Mouse (Mus musculus): ENCODE data around the gene Eif1.
"Not testable (repeated sequence)": the region's sequence is repeated elsewhere in the genome, so short reads cannot be mapped to it uniquely, and the experiment has no call there.

Eif1 gene

GRCm38 (mm10) chr11:100319492-100320171 is at the start of gene Eif1:
Gene Eif1 (plus strand): TSS chr11:100319885.
- peak; percentile 95 for DNase-seq (ENCODE audit: extremely low read depth, low read depth)

- no peak for DNase-seq (ENCODE audit: extremely low read depth, low read depth)
Observed at GRCm38 (mm10) chr11:100271878-100272277, 47.8 kb upstream of the Eif1 start.

GRCm38 (mm10) chr11:100274719-100275118 is 45.0 kb upstream of the Eif1 start:
- DNase-seq (ENCODE audit: extremely low read depth, low read depth): no peak

GRCm38 (mm10) chr11:100275466-100275865 is 44.2 kb upstream of the Eif1 start:
- no peak for DNase-seq (ENCODE audit: extremely low read depth, low read depth)

GRCm38 (mm10) chr11:100277726-100278480 is 41.8 kb upstream of the Eif1 start:
- no peak for DNase-seq (ENCODE audit: extremely low read depth, low read depth)

- DNase-seq (ENCODE audit: extremely low read depth, low read depth): no peak
Observed at GRCm38 (mm10) chr11:100278759-100279158, 40.9 kb upstream of the Eif1 start.

- peak; percentile 36 for DNase-seq (ENCODE audit: extremely low read depth, low read depth)
Observed at GRCm38 (mm10) chr11:100281596-100282544, 37.8 kb upstream of the Eif1 start.

- DNase-seq (ENCODE audit: extremely low read depth, low read depth): peak; percentile 22
Observed at GRCm38 (mm10) chr11:100282549-100282948, 37.1 kb upstream of the Eif1 start.

GRCm38 (mm10) chr11:100284988-100285387 is 34.7 kb upstream of the Eif1 start:
- DNase-seq (ENCODE audit: extremely low read depth, low read depth): no peak

GRCm38 (mm10) chr11:100287024-100287423 is 32.7 kb upstream of the Eif1 start:
- no peak for DNase-seq (ENCODE audit: extremely low read depth, low read depth)

GRCm38 (mm10) chr11:100288942-100289341 is 30.7 kb upstream of the Eif1 start:
- DNase-seq (ENCODE audit: extremely low read depth, low read depth): no peak

GRCm38 (mm10) chr11:100290235-100290634 is 29.4 kb upstream of the Eif1 start:
- DNase-seq (ENCODE audit: extremely low read depth, low read depth): no peak

- no peak for DNase-seq (ENCODE audit: extremely low read depth, low read depth)
Observed at GRCm38 (mm10) chr11:100292884-100293283, 26.8 kb upstream of the Eif1 start.

- DNase-seq (ENCODE audit: extremely low read depth, low read depth): peak; percentile 43
Observed at GRCm38 (mm10) chr11:100295308-100295707, 24.4 kb upstream of the Eif1 start.

GRCm38 (mm10) chr11:100297801-100298200 is 21.9 kb upstream of the Eif1 start:
- no peak for DNase-seq (ENCODE audit: extremely low read depth, low read depth)

GRCm38 (mm10) chr11:100298274-100299036 is 21.2 kb upstream of the Eif1 start:
- DNase-seq (ENCODE audit: extremely low read depth, low read depth): no peak

- DNase-seq (ENCODE audit: extremely low read depth, low read depth): no peak
Observed at GRCm38 (mm10) chr11:100300293-100300692, 19.4 kb upstream of the Eif1 start.

- no peak for DNase-seq (ENCODE audit: extremely low read depth, low read depth)
Observed at GRCm38 (mm10) chr11:100301292-100301691, 18.4 kb upstream of the Eif1 start.

GRCm38 (mm10) chr11:100307900-100308299 is 11.8 kb upstream of the Eif1 start:
- no peak for DNase-seq (ENCODE audit: extremely low read depth, low read depth)

GRCm38 (mm10) chr11:100308672-100309071 is 11.0 kb upstream of the Eif1 start:
- not testable (repeated sequence) for DNase-seq (ENCODE audit: extremely low read depth, low read depth)

GRCm38 (mm10) chr11:100311656-100312055 is 8.0 kb upstream of the Eif1 start:
- no peak for DNase-seq (ENCODE audit: extremely low read depth, low read depth)

Measured in MEL-GATA-1-ER (cell line).